Mouse (Mus musculus): ENCODE results near the gene Pithd1.

Gene Pithd1

GRCm38 (mm10) chr4:135928376-135928775 is 58.7 kb downstream of the Pithd1 start:
- DNase-seq (ENCODE audit: low read depth) = no peak

- DNase-seq (ENCODE audit: low read depth) = no peak
These were observed 60.2 kb downstream of the Pithd1 start for GRCm38 (mm10) chr4:135926861-135927260.

- DNase-seq (ENCODE audit: low read depth) = no peak
These were observed 60.8 kb downstream of the Pithd1 start for GRCm38 (mm10) chr4:135926195-135926808.

All from c-Kit-positive CD71-negative TER-119-negative erythroid progenitor cells, embryonic 14.5 days (primary cell).